Mouse (Mus musculus) kidney, embryonic 16.5 days (tissue): ENCODE results near the gene Mrps31. TPM values are rescaled to one million over a fixed set of nuclear protein-coding genes. Genes with fewer than 3 reads are reported as not detected.

ENCODE experiments used
- ATAC-seq: fragments of 200-750 bp; cut with Nextera tagmentation; 2 replicates; pipeline ENCODE4 v1.8.0; 2017; ENCODE audit warnings: moderate TSS enrichment; ENCODE audit not compliant: low FRiP score, low TSS enrichment
- H3K27ac ChIP-seq: fragments of 300-500 bp; sonication (generic); 2 replicates; pipeline ENCODE4 v1.5.1; 2014; ENCODE audit warnings: low read length
- H3K27me3 ChIP-seq: fragments of 300-500 bp; sonication (generic); 2 replicates; pipeline ENCODE4 v1.6.1; 2014; ENCODE audit warnings: low read length, control low read depth, mixed read lengths; ENCODE audit not compliant: insufficient read depth
- H3K36me3 ChIP-seq: fragments of 300-500 bp; sonication (generic); 2 replicates; pipeline ENCODE4 v1.6.1; 2014; ENCODE audit warnings: low read length, control low read depth, mixed read lengths; ENCODE audit not compliant: insufficient read depth
- H3K4me1 ChIP-seq: fragments of 300-500 bp; sonication (generic); 2 replicates; pipeline ENCODE4 v1.6.1; 2014; ENCODE audit warnings: low read length, control low read depth, mixed read lengths; ENCODE audit not compliant: insufficient read depth
- H3K4me2 ChIP-seq: fragments of 300-500 bp; sonication (generic); replicated peaks from 2 replicates; pipeline ENCODE4 v1.6.1; 2014; ENCODE audit warnings: low read depth, low read length
- H3K4me3 ChIP-seq: fragments of 300-500 bp; sonication (generic); 2 replicates; pipeline ENCODE4 v1.5.1; 2014; ENCODE audit warnings: mild to moderate bottlenecking, low read length
- H3K9ac ChIP-seq: fragments of 300-500 bp; sonication (generic); replicated peaks from 2 replicates; pipeline ENCODE4 v1.6.1; 2014; ENCODE audit warnings: low read length
- H3K9me3 ChIP-seq: fragments of 300-500 bp; sonication (generic); 2 replicates; pipeline ENCODE4 v1.6.1; 2016; ENCODE audit warnings: low read length, control low read depth
- WGBS: fragments of 180-500 bp; shearing (Covaris S2); extraction: QIAGEN DNeasy Blood & Tissue Kit; methylation state at CpG from one replicate; pipeline ENCODE4 v1.1.7; 2014; 5-methylcytosine and 5-hydroxymethylcytosine counted together
- polyA plus RNA-seq: library from polyadenylated mRNA; unstranded; fragments of >200 nt; fragmentation: Nextera tagmentation; extraction: Ambion mirVana; gene quantifications from 2 replicates; pipeline ENCODE4 v1.2.1, GENCODE M21; 2015

The Mrps31 gene
- polyA plus RNA-seq, 1 experiment from 2014 or later = 41.6 TPM

DNA sequence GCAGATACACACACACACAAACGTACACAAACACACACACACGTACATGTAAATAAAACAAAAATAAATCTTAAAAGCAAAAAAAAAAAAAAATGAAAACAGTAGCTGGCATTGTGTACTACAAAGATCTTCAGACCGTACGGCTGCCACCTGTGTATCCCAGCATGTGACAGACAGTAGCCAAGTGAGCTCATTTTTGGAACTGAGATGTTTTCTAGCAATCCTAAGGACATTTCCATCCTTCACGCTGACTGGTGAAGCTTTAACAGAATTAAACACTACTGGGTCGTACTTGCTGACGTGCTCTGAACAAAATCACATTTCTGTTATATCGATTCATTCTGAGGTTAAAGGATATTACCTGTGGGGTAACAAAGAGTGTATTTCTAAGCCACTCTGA is 15.9 kb upstream of the Mrps31 start:
- Histone ChIP-seq H3K27me3 (no peaks in the 10 kb centered on the region), H3K4me1 (peaks cover 14% of the 10 kb centered on the region), H3K36me3 (peaks cover 8% of the 10 kb centered on the region; the same call in 1 of the 2 replicates), H3K9me3 (no peaks in the 10 kb centered on the region), H3K9ac (no peak overlapping the region), H3K4me2 (no peak overlapping the region), H3K4me3 (no peak overlapping the region), H3K27ac (no peak overlapping the region)
- 92% methylated on average over 8 of the region's 8 CpGs for WGBS
- ATAC-seq = no peak

DNA sequence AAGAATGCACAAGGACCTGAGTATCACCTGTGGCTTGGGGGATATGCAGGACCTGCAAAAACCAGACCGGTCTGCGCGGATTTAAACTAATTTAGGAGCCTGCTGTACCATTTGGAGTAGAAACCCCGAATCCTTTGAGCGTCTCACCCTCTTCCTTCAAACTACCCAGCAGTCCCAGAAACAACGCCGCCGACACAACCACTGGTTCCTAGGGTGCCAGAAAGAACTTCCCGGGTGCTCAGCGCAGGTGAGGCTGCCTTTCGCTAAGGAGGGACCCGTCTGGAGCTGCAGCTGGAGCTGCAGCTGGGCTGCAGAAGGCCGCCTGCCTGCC is 13.4 kb upstream of the Mrps31 start:
- Histone ChIP-seq H3K27ac (peak overlapping the region; percentile 71), H3K27me3 (no peaks in the 10 kb centered on the region), H3K9me3 (no peaks in the 10 kb centered on the region), H3K36me3 (peaks cover 3% of the 10 kb centered on the region; the same call in 1 of the 2 replicates), H3K9ac (peak overlapping the region; percentile 83), H3K4me1 (peaks cover 14% of the 10 kb centered on the region), H3K4me3 (peak overlapping the region; percentile 80), H3K4me2 (peak overlapping the region; percentile 58)
- peak; percentile 13 for ATAC-seq
- WGBS = under 1% methylated on average over 13 of the region's 13 CpGs

DNA sequence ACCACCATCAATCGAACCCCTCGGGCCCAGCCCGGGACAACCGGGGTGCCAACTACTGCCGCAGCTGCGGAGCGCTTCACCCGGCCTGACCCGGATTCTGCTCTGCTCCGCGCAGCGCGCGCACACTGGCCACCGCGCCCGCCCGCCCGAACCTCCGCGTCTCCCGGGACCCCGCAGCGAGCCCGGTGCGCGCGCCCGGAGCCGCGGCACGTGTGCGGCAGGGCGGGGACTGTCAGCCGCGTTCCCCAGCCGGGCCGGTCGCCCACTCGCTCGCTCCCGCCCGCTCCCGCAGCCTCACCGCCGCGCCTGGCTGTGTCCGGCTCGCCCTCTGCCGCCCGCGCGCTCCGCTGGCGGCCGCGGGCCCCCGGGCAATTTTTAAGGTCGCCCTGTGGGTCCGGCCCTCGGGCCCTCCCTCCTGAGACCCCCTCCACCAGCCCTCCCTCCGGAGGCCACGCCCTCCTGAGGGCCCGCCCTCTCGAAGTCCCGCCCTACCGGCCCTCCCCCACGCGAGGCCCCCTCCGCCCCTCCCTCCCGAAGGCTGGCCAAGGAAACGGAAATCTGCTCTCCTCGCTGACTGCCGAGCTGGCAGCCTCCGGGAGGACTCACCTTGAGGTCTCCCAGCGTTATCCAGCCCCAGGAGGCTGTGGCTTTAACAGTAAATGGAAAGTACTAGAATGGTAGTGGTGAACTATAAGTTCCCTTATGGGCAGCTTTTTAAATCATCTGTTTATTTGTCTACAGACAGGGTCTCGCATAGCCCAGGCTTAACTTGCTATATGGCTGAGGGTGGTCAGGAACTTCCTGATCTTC is 12.8 kb upstream of the Mrps31 start, which contains the start of gene Slc25a15:
Gene Slc25a15 (minus strand): TSS at position 456 of the 810 bp plus-strand sequence.
- WGBS = 0% methylated on average over 47 of the region's 77 CpGs
- no peaks in the 10 kb centered on the region for H3K9me3 ChIP-seq
- peak within 1 kb of the TSS; percentile 83 for H3K9ac ChIP-seq
- H3K27ac ChIP-seq = peak within 1 kb of the TSS; percentile 71
- H3K36me3 ChIP-seq = peaks cover 3% of the 10 kb centered on the region; the same call in 1 of the 2 replicates
- peak within 1 kb of the TSS; percentile 58 for H3K4me2 ChIP-seq
- H3K27me3 ChIP-seq = no peaks in the 10 kb centered on the region
- peak within 1 kb of the TSS; percentile 80 for H3K4me3 ChIP-seq
- ATAC-seq = peak; percentile 92
- H3K4me1 ChIP-seq = peaks cover 14% of the 10 kb centered on the region

DNA sequence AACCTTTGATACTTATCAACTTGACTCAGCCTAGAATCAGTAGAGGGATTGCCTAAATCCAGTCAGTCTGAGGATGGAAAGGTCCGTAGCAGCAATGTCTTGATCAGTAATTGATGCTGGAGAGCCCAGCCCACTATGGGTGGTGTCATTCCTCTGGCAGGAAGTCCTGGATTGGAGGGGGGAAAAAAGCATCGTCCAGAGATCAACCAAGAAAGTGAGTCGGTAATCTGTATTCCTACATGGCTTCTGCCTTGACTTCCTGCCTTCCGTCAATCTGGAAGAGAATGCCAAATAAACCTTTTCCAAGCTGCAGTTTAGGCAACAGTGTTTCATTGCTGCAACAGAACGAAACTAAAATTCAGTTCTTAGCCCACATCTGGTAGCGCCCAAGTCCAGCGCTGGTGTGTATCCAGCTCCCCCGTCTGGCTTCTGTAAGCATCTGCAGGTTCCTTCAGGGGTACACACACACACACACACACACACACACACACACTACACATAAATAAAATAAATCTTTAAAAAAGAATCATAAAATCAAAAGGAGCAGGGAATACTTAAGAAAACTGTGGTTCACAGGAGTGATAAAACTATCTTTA is 11.8 kb upstream of the Mrps31 start:
- H3K27ac ChIP-seq = peak overlapping the region; percentile 64
- peak overlapping the region; percentile 58 for H3K4me2 ChIP-seq
- H3K4me3 ChIP-seq = peak overlapping the region; percentile 80
- no peak for ATAC-seq
- H3K36me3 ChIP-seq = peaks cover 3% of the 10 kb centered on the region; the same call in 1 of the 2 replicates
- no peaks in the 10 kb centered on the region for H3K9me3 ChIP-seq
- H3K9ac ChIP-seq = peak overlapping the region; percentile 83
- peaks cover 14% of the 10 kb centered on the region for H3K4me1 ChIP-seq
- WGBS = 86% methylated on average over 8 of the region's 8 CpGs
- no peaks in the 10 kb centered on the region for H3K27me3 ChIP-seq

DNA sequence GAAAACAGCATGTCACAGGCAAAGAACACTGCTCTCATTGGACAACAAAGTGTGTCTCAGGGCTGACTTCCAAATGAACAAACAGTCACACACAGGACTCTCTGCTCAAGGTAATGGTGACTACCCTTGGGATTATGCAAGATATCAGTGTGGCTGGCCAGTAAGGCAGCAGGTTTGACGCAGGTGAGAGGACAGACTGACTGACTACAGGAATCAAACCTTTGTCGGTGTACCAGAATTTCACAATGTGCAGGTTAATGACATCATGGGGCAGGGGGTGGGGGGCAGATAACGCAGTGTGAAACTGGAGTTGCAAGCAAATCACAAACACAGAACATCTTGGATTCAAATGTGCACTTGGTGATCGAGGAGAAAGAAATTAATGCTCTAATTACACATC is 10.6 kb upstream of the Mrps31 start:
- Histone ChIP-seq H3K27me3 (no peaks in the 10 kb centered on the region), H3K4me3 (no peak overlapping the region), H3K27ac (no peak overlapping the region), H3K9me3 (no peaks in the 10 kb centered on the region), H3K4me1 (peaks cover 14% of the 10 kb centered on the region), H3K9ac (no peak overlapping the region), H3K36me3 (no peaks in the 10 kb centered on the region), H3K4me2 (no peak overlapping the region)
- WGBS = 87% methylated on average over 4 of the region's 4 CpGs
- no peak for ATAC-seq

DNA sequence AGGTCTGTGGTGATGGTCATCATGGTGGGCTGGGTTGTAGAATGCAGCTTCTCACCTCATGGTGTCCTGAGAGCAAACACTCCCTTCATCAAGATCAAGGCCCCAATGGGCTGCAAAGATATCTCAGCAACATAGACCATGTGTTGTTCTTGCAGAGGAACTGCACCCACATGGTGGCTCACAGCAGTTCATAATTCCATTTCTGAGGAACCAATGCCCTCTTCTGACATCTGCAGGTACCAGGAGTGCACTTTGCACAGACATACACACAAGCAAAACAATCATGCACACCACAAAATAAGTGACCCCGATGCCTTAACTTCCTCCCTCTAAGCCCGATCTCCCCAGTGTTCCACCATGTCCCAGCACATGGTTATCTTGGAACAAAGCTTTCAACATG is 7.9 kb upstream of the Mrps31 start:
- ATAC-seq = no peak
- H3K9ac ChIP-seq = no peak overlapping the region
- no peaks in the 10 kb centered on the region for H3K9me3 ChIP-seq
- H3K27ac ChIP-seq = no peak overlapping the region
- peaks cover 5% of the 10 kb centered on the region; the same call in 1 of the 2 replicates for H3K4me1 ChIP-seq
- 80% methylated on average over 2 of the region's 2 CpGs for WGBS
- H3K4me3 ChIP-seq = no peak overlapping the region
- H3K4me2 ChIP-seq = no peak overlapping the region
- 0 out of 2 replicates have a peak, but pooled peaks cover 2% of the 10 kb centered on the region for H3K27me3 ChIP-seq
- H3K36me3 ChIP-seq = no peaks in the 10 kb centered on the region

DNA sequence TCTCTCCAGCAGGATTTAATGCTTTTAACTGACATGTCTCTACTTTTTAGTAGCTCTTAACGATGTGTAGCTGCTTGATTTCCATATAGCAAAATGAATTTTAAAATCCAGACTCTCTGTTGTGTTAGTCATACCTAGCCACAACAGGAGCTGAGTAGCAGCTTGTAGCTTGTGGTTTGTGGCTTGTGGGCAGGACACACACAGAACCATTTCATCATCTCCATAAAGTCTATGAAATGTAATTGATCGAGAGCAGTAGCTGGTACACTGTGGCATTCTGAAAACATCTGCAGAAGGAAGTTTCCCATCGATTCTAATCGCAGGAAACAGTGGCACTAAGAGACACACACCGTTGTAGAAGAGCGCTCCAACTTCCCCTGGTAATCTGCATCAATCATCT is 5.4 kb upstream of the Mrps31 start:
- no peak overlapping the region for H3K27ac ChIP-seq
- no peak overlapping the region for H3K9ac ChIP-seq
- WGBS = 70% methylated on average over 6 of the region's 6 CpGs
- H3K4me1 ChIP-seq = peaks cover 2% of the 10 kb centered on the region; the same call in 1 of the 2 replicates
- no peaks in the 10 kb centered on the region for H3K9me3 ChIP-seq
- H3K27me3 ChIP-seq = 0 out of 2 replicates have a peak, but pooled peaks cover 2% of the 10 kb centered on the region
- H3K4me2 ChIP-seq = no peak overlapping the region
- no peak for ATAC-seq
- H3K36me3 ChIP-seq = no peaks in the 10 kb centered on the region
- no peak overlapping the region for H3K4me3 ChIP-seq

DNA sequence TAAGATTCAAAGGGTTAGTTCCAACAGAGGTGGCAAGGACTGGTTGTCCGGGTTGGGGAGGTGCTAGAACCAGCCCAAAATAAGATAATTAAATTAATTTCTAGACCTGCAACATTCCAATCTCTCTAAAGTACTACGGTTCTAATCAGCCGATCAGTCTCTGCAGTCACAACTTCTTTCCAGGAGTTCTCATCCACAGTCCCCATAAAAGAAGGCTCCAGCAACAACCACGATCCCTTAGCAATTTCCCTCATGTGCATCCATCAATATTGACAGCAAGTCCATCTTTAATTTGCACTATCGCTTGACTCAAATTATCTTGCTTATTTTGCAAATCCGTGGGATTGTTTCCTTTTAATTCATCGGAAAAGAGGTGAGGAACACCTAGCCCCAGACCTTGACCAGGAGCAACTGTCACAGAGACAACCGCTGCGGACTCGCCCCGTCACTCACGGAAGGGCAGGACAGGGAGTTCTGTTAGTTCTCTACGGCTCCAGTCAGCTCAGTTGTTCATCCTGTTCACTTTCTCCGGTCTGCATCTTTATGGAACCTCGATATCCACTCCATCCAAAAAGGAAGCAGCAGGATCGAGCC is 376 bp upstream of the Mrps31 start:
- peak overlapping the region; percentile 97 for H3K4me3 ChIP-seq
- H3K4me1 ChIP-seq = peaks cover 11% of the 10 kb centered on the region
- H3K9ac ChIP-seq = peak overlapping the region; percentile 97
- H3K27me3 ChIP-seq = 0 out of 2 replicates have a peak, but pooled peaks cover 2% of the 10 kb centered on the region
- H3K36me3 ChIP-seq = peaks cover 4% of the 10 kb centered on the region; the same call in 1 of the 2 replicates
- H3K27ac ChIP-seq = no peak overlapping the region
- no peaks in the 10 kb centered on the region for H3K9me3 ChIP-seq
- peak overlapping the region; percentile 92 for H3K4me2 ChIP-seq
- ATAC-seq = no peak; the same call in 1 of the 2 replicates
- 16% methylated on average over 16 of the region's 16 CpGs for WGBS

DNA sequence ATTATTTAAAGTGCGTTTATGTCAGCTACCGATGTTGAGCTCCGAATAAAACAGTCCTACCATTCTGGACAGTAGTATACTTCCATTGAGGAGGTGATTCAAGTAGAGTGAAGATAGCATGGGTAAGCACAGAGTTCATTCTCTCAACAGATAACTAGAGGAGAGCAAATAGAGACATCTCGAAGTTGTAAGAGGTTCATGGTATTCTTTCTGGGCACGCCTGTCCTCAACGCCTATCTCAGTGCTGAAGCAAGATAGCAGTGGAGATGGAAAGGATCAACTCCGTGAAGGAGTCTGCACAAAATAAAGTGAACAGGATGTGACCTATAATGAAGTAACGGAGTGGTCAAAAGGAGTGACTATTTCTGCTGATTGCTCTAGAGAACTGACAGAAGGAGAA is 810 bp downstream of the Mrps31 start:
- Histone ChIP-seq H3K36me3 (peaks cover 11% of the 10 kb centered on the region; the same call in 1 of the 2 replicates), H3K4me3 (peak overlapping the region; percentile 97), H3K9ac (peak overlapping the region; percentile 97), H3K4me2 (peak overlapping the region; percentile 92), H3K27me3 (0 out of 2 replicates have a peak, but pooled peaks cover under 1% of the 10 kb centered on the region), H3K4me1 (peaks cover 11% of the 10 kb centered on the region), H3K27ac (no peak overlapping the region), H3K9me3 (no peaks in the 10 kb centered on the region)
- 17% methylated on average over 8 of the region's 8 CpGs for WGBS
- no peak for ATAC-seq
